Mouse (Mus musculus): ENCODE results near the gene 4833427G06Rik. TPM values are rescaled to one million over a fixed set of nuclear protein-coding genes. Genes with fewer than 3 reads are reported as not detected.

Gene 4833427G06Rik
- polyA plus RNA-seq, 1 experiment, result not detected

- H3K36me3 ChIP-seq (ENCODE audit: control insufficient read depth, insufficient read depth, low read length), result no peaks in the 10 kb centered on the region
- no peaks in the 10 kb centered on the region for H3K4me1 ChIP-seq (replicated peaks; ENCODE audit: control insufficient read depth, insufficient read depth, low read length)
- peak; percentile 24 for DNase-seq
- no peak overlapping the region for H3K27ac ChIP-seq (ENCODE audit: control insufficient read depth, insufficient read depth, low read length)
- WGBS, result 33% methylated on average over 3 of the region's 3 CpGs
- TF ChIP-seq POLR2A (IDR thresholded peaks at IDR 0.05; ENCODE audit: control insufficient read depth, extremely low read depth, insufficient read depth, low read length, poor library complexity) (no peak), CTCF (IDR thresholded peaks at IDR 0.05; ENCODE audit: borderline replicate concordance, control insufficient read depth, extremely low read depth, insufficient read depth, low read length, poor library complexity) (no peak)
- no peak overlapping the region for H3K4me3 ChIP-seq (ENCODE audit: control insufficient read depth, insufficient read depth, low read length)
- H3K27me3 ChIP-seq (ENCODE audit: control insufficient read depth, insufficient read depth, low read length), result no peaks in the 10 kb centered on the region
These were observed 49.7 kb downstream of the 4833427G06Rik start for GRCm38 (mm10) chr9:51052180-51052579.

DNA sequence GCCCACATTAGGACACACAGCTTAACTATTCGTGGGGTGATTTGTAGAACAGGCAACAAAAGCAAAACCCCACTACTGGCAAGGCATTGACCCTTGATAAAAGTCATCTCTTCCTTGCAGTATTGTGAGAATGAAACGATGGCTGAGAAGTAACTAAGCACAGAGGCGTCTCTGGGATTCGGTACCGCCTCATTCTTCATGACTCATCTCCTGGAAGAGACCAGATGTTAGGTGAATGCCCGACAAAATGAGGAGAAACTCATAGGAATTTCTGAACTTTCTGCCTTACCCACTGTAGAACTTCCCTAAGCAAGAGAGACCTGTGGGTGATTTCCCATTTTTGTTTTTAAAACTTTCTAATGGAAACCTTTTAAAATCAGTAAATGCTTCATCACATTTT lies 59.7 kb downstream of the 4833427G06Rik start:
- no peak for DNase-seq
- no peaks in the 10 kb centered on the region for H3K4me1 ChIP-seq (replicated peaks; ENCODE audit: control insufficient read depth, insufficient read depth, low read length)
- no peak for TF ChIP-seq CTCF (IDR thresholded peaks at IDR 0.05; ENCODE audit: borderline replicate concordance, control insufficient read depth, extremely low read depth, insufficient read depth, low read length, poor library complexity)
- TF ChIP-seq POLR2A (IDR thresholded peaks at IDR 0.05; ENCODE audit: control insufficient read depth, extremely low read depth, insufficient read depth, low read length, poor library complexity), result no peak
- WGBS, result 92% methylated on average over 6 of the region's 6 CpGs
- no peak overlapping the region for H3K4me3 ChIP-seq (ENCODE audit: control insufficient read depth, insufficient read depth, low read length)
- no peaks in the 10 kb centered on the region for H3K36me3 ChIP-seq (ENCODE audit: control insufficient read depth, insufficient read depth, low read length)
- H3K27me3 ChIP-seq (ENCODE audit: control insufficient read depth, insufficient read depth, low read length), result no peaks in the 10 kb centered on the region
- no peak overlapping the region for H3K27ac ChIP-seq (ENCODE audit: control insufficient read depth, insufficient read depth, low read length)

- TF ChIP-seq CTCF (IDR thresholded peaks at IDR 0.05; ENCODE audit: borderline replicate concordance, control insufficient read depth, extremely low read depth, insufficient read depth, low read length, poor library complexity) (no peak), POLR2A (IDR thresholded peaks at IDR 0.05; ENCODE audit: control insufficient read depth, extremely low read depth, insufficient read depth, low read length, poor library complexity) (no peak)
- H3K4me1 ChIP-seq (replicated peaks; ENCODE audit: control insufficient read depth, insufficient read depth, low read length), result no peaks in the 10 kb centered on the region
- 98% methylated on average over 7 of the region's 7 CpGs for WGBS
These were observed 60.3 kb downstream of the 4833427G06Rik start for GRCm38 (mm10) chr9:51041491-51041980.

DNA sequence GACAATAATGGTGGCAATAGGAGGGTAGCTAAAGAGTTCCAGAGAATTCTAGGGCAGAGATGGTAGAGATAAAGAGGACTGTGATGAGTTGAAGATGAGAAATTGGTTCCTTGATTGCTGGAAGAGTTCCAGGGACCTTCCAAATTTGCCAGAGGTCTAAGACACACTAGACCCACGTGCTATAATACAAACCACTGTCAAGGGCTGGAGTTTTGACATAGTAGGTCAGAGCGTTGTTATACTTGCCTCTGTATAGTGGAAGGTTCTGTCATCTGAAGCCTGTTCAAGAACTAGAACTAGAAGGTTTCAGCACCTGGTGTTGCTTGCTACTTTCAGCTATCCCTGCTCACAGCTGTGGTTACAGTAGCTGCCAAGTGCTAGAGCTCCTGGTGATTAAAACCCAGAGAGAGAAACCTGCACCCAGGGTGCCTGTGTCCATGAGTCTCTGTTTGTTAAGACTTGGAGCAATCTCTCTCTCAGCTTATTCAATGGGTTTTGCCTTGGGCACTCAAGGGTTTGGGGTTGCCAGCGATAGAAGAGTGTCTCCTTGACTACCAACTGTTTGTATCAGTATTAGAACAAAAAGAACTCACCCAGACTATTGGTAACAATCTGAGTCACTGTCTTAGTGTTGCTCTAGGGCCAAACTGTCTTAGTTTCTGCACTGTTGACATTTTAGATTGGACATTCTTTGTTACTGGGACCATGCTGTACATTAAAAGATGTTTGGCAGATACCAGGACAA lies 68.9 kb downstream of the 4833427G06Rik start:
- WGBS, result 83% methylated on average over 3 of the region's 3 CpGs
- DNase-seq, result no peak
- no peaks in the 10 kb centered on the region for H3K27me3 ChIP-seq (ENCODE audit: control insufficient read depth, insufficient read depth, low read length)
- TF ChIP-seq CTCF (IDR thresholded peaks at IDR 0.05; ENCODE audit: borderline replicate concordance, control insufficient read depth, extremely low read depth, insufficient read depth, low read length, poor library complexity) (no peak), POLR2A (IDR thresholded peaks at IDR 0.05; ENCODE audit: control insufficient read depth, extremely low read depth, insufficient read depth, low read length, poor library complexity) (no peak)
- H3K4me1 ChIP-seq (replicated peaks; ENCODE audit: control insufficient read depth, insufficient read depth, low read length), result no peaks in the 10 kb centered on the region
- H3K4me3 ChIP-seq (ENCODE audit: control insufficient read depth, insufficient read depth, low read length), result no peak overlapping the region
- H3K36me3 ChIP-seq (ENCODE audit: control insufficient read depth, insufficient read depth, low read length), result no peaks in the 10 kb centered on the region
- H3K27ac ChIP-seq (ENCODE audit: control insufficient read depth, insufficient read depth, low read length), result no peak overlapping the region

More at GRCm38 (mm10) chr9:51041491-51041980, 60.3 kb downstream of the 4833427G06Rik start:
- Histone ChIP-seq H3K27ac (ENCODE audit: control insufficient read depth, insufficient read depth, low read length) (no peak overlapping the region), H3K36me3 (ENCODE audit: control insufficient read depth, insufficient read depth, low read length) (no peaks in the 10 kb centered on the region), H3K4me3 (ENCODE audit: control insufficient read depth, insufficient read depth, low read length) (no peak overlapping the region), H3K27me3 (ENCODE audit: control insufficient read depth, insufficient read depth, low read length) (no peaks in the 10 kb centered on the region)
- DNase-seq, result no peak

DNA sequence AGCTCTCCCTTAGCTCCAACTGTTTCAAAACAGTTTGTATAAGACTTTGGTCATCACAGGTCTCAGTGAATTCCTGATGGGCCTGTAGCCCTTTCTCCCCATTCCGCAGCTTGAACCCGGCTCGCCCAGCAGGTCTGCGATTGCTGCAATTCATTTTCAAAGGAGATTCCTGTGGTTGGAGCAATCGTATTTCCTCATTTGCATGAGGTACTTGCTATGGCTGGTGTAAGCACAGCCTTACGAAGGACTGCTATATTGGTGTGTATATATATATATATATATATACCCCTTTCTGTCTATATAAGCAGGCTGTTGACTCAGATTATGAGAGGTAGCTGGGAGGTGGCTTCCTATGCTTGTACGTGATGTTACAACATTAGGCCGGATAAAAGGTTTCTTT lies 69.6 kb downstream of the 4833427G06Rik start:
- H3K4me1 ChIP-seq (replicated peaks; ENCODE audit: control insufficient read depth, insufficient read depth, low read length), result no peaks in the 10 kb centered on the region
- no peak for DNase-seq
- H3K36me3 ChIP-seq (ENCODE audit: control insufficient read depth, insufficient read depth, low read length), result no peaks in the 10 kb centered on the region
- no peak overlapping the region for H3K27ac ChIP-seq (ENCODE audit: control insufficient read depth, insufficient read depth, low read length)
- no peaks in the 10 kb centered on the region for H3K27me3 ChIP-seq (ENCODE audit: control insufficient read depth, insufficient read depth, low read length)
- 78% methylated on average over 8 of the region's 8 CpGs for WGBS
- no peak overlapping the region for H3K4me3 ChIP-seq (ENCODE audit: control insufficient read depth, insufficient read depth, low read length)
- no peak for TF ChIP-seq POLR2A (IDR thresholded peaks at IDR 0.05; ENCODE audit: control insufficient read depth, extremely low read depth, insufficient read depth, low read length, poor library complexity)

DNA sequence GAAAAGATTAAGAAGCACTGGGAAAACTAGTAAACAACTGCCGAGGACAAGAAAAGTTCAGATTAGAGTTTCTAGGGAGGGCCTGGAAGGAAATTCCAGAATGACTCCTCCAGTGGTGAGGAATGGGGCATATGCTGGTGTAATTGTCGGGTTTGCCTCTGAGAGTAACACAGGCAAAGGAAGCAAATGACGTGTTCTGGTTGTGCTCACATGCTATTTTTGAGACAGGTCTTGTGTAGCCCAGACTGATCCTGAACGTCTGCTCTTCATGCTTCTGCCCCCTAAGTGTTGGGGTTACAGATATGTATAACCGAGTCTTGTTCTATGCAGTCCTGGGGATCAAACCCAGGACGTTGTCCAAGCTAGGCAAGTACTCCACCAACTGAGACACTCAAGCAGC lies 70.3 kb downstream of the 4833427G06Rik start:
- no peak overlapping the region for H3K27ac ChIP-seq (ENCODE audit: control insufficient read depth, insufficient read depth, low read length)
- H3K4me1 ChIP-seq (replicated peaks; ENCODE audit: control insufficient read depth, insufficient read depth, low read length), result no peaks in the 10 kb centered on the region
- no peak for DNase-seq
- no peaks in the 10 kb centered on the region for H3K27me3 ChIP-seq (ENCODE audit: control insufficient read depth, insufficient read depth, low read length)
- no peaks in the 10 kb centered on the region for H3K36me3 ChIP-seq (ENCODE audit: control insufficient read depth, insufficient read depth, low read length)
- 93% methylated on average over 6 of the region's 6 CpGs for WGBS
- TF ChIP-seq POLR2A (IDR thresholded peaks at IDR 0.05; ENCODE audit: control insufficient read depth, extremely low read depth, insufficient read depth, low read length, poor library complexity) (no peak), CTCF (IDR thresholded peaks at IDR 0.05; ENCODE audit: borderline replicate concordance, control insufficient read depth, extremely low read depth, insufficient read depth, low read length, poor library complexity) (no peak)
- no peak overlapping the region for H3K4me3 ChIP-seq (ENCODE audit: control insufficient read depth, insufficient read depth, low read length)

Other genes starting within 250 kb of the 4833427G06Rik start
- 30.5 and 34.6 TPM in 2 replicates for gene Sik2, start 93.0 kb downstream of the 4833427G06Rik start, polyA plus RNA-seq (2012; rRNA removed)
- gene Btg4, start 41.2 kb downstream of the 4833427G06Rik start, polyA plus RNA-seq (2012; rRNA removed), result not detected in 2 replicates
- gene Layn, start 25.0 kb downstream of the 4833427G06Rik start, polyA plus RNA-seq (2012; rRNA removed), result 0.54 and 1.1 TPM in 2 replicates
- gene Gm32742, start 63.4 kb upstream of the 4833427G06Rik start, polyA plus RNA-seq (2012; rRNA removed), result 0.93 and 1.2 TPM in 2 replicates
- gene Pou2af1, start 111.6 kb upstream of the 4833427G06Rik start, polyA plus RNA-seq (2012; rRNA removed), result 15.0 and 18.5 TPM in 2 replicates
- 2.2 and 2.7 TPM in 2 replicates for gene Colca2, start 176.5 kb upstream of the 4833427G06Rik start, polyA plus RNA-seq (2012; rRNA removed)
- gene 1810046K07Rik, start 226.8 kb upstream of the 4833427G06Rik start, polyA plus RNA-seq (2012; rRNA removed), result 3.7 and 5.1 TPM in 2 replicates

Measured in thymus, adult 2 months (tissue).